Mouse (Mus musculus) cerebellum, adult 11 months (tissue): ENCODE results near the gene Olfr1389.
"Not testable (repeated sequence)": the region's sequence is repeated elsewhere in the genome, so short reads cannot be mapped to it uniquely, and the experiment has no call there.

Experiments used
- DNase-seq: peaks from one replicate; pipeline ENCODE4 v3.0.0; 2022

Olfr1389 gene

DNA sequence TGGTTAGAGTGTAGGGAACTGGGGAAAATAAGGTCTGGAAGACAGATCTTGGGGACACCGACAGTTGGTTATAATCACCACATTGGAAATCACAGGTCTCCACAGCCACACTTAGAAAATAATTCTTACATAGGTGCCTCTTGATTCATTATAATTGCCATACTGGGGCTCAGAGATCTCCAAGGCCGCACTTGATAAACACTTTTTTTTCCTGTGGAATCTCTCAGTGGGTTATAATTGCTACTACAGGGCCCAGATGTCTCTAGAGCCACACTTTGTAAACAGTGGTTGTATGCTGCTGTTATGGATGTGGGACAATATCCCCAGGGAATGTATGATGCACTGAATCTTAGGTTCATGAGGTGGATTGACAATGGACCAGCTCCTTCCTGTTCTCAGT lies at the start of gene Olfr1389:
Gene Olfr1389, plus strand, starts transcription at position 301 of the 400 bp plus-strand sequence.
- no peak for DNase-seq

DNA sequence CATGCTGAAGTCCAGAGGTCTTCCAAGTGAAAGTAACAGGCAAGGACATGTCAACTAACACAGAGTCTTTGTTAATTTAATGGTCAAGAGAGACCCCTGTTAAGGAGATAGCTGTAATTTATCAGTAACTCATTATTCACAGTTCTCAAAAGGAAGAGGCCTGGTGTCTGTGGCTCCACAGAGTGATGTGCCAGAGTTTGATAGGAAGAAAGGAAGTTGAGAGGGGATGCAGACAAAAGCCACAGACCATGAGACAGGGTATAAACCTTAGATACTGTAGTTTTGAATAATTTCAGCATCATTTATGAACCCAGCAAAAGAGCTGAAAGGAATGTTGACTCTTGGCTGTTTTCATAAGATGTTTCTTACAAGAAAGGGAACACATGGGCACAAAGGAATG lies 39.7 kb upstream of the Olfr1389 start:
- DNase-seq, result no peak

DNA sequence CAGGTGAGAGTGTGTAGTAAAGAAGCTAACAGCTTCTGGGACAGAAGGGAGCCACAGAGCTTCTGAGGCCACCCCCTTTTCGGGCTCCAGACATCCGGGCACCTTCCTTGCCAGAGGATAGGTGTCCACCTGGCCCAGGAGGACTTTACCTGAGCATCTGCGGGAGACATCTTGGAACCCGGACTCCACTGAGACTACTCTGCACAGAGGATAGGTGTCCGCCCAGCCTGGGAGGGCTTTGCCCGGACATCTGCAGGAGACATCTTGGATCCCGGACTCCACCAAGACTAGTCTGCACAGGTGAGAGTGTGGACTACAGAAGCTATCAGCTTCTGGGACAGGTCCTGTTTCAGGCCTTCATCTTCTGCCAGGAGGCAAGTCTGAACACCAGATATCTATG lies 36.7 kb upstream of the Olfr1389 start:
- not testable (repeated sequence) for DNase-seq

DNA sequence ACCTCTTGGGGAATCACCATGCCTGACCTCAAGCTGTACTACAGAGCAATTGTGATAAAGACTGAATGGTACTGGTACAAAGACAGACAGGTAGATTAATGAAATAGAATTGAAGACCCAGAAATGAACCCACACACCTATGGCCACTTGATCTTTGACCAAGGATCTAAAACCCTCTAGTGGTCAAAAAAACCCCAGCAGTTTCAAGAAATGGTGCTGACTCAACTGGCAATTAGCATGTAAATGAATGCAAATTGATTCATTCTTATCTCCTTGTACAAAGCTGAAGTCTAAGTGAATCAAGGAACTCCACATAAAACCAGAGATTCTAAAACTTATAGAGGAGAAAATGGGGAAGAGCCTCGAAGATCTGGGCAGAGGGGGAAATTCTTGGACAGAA lies 30.2 kb upstream of the Olfr1389 start:
- not testable (repeated sequence) for DNase-seq

DNA sequence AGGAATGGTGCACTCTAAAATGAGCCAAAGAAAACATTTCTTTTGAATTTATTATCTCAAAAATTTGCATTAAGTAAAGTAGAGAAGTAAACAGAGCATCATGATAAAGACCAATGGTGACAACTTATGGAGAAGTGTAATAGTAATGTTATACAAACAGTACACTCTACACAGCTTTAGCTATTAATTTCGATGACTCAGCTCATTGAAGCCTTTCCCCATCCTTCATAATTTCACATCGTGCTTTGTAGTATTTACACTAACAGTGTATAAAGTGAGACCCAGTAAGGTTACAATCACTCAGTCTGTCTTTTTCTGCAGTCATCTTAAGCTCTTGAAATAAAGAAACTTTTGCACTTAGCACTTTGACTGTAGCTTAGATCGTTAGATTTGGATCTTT lies 16.1 kb upstream of the Olfr1389 start:
- no peak for DNase-seq

DNA sequence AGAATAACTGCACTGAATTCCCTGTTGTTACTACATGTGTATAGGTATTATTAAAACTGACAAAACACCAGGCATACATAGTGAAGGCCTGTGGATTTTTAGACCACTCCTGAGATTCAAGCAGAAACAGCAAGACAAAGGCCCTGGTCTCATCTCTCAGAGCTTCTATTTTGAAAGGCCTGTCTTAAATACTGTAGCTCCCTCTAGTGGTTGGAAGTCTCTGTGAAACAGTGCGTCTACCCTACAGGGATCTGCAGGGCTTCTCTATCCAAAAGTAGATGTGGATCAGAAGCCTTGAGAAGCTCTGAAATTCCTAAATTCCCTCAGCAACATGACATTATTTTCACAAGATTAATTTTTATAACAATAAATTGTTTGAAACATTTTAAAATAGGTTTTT lies 12.3 kb upstream of the Olfr1389 start:
- DNase-seq, result no peak

DNA sequence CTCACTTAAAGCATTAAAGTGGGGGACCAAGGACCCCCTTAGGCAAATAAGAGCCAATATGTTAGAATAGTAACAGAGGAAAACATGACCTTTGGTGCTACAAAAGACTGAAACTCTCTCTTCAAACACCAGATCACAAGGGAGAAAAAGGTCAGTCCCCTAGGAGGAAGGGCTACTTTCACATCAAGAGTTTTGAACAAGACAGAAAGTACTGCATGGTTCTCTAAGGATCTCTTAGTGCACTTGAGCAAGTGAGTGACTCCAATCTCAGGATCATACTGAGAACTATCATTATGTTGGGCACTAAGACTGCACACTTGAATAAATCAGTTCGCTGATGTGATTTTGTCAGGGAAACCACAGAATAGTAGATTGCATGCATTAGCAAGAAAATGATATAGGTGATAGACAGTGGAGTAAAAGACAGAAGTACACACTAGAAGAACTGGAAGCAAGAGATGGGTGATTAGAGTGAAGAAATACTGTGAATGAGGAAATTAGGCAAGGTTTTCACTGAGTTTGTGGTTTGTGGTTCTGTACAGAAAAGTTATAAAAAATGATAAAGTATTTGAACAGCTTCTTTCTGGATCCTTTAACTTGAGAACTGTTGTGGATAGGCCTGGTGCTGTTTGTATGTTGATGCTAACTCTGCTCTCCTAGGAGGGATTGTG lies 2.5 kb downstream of the Olfr1389 start:
- no peak for DNase-seq

DNA sequence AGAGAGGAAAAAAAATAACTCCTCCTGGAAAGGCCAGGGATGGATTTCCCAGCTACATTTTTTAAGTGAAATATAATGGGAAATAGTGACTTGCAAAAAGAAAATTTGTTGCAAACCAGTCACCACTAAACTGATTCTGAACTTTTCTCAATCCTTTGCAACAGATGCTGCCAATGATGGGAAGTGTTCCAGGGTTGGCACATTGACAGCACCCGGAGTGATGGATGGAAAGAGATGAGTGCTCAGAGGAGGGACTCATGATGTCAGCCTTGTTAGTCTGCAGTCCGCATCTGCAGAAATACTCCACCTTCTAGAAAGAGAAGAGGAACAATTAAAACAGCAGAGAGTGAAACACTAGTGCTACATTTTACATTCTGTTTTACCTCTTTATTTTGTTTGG lies 6.8 kb downstream of the Olfr1389 start:
- DNase-seq, result no peak

DNA sequence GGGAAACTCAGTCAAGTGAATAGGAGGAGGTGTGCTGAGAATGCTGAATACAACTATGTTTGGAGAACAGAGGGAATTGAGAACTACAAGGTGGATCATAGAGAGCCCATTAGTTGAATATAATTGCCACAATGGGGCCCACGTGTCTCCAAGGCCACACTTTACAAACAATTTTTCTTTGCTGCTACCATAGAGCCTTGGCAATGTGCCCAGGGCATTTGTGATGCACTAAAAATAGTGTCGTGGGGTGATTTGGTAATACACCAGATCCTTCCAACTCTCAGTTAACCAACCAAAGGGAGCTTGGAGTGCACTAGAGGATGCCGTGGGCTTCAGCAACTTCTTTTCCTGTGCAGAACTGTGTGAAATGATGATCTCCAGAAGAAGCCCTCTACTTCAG lies 13.5 kb downstream of the Olfr1389 start, which contains the start of gene Olfr1388:
Gene Olfr1388, plus strand, starts transcription at position 214 of the 400 bp plus-strand sequence.
- no peak for DNase-seq

DNA sequence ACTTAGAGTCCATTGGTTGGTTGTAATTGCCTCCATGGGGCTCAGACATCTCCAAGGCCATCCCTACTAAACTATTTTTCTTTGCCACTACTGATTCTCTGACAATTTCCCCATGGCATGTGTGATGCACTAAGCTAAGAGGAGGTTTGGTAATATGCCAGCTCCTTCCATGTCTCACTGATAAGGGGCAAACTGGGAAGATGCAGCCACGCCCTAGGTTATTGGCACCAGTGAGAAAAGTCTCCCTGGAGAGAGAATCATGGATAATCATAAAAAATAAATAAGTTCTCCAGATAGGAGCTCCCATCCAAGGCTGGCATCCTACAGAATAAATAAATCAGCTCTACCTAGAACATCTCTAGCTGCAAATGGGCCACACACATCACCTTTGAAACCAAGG lies 32.2 kb downstream of the Olfr1389 start, which contains the start of gene Olfr1387:
Gene Olfr1387, plus strand, starts transcription at position 301 of the 400 bp plus-strand sequence.
- no peak for DNase-seq

DNA sequence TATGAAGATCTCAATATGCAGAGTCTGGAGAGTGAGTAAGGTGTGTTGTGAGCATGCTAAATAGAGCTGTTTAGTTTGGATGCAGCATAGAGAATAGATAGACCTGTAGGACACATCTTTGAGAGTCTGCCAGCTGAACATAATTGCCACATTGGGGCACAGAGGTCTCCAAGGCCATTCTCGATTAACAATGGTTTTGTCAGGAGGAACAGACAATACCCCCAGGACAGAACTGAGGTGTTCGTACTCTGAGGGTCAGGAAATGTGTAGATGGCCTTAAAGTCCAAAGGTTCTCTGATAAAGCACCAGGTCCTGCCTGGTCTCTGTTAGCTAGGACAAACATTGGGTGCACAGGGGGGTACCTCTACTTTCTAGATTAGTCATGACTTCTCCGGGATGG lies 41.9 kb downstream of the Olfr1389 start, which contains the start of gene Olfr1386:
Gene Olfr1386, plus strand, starts transcription at position 301 of the 400 bp plus-strand sequence.
- DNase-seq, result not testable (repeated sequence)
